Mouse (Mus musculus) MEL (cell line): ENCODE data around the gene Pfdn6. TPM values are rescaled to one million over a fixed set of nuclear protein-coding genes. Genes with fewer than 3 reads are reported as not detected.
"Not testable (repeated sequence)": the region's sequence is repeated elsewhere in the genome, so short reads cannot be mapped to it uniquely, and the experiment has no call there.

Source experiments
- DNase-seq: peaks from one replicate; pipeline ENCODE4 v3.0.0; 2011; ENCODE audit warnings: low read depth, low spot score
- H3K27ac ChIP-seq: 2 replicates; pipeline ENCODE4 v1.5.1; 2012; ENCODE audit warnings: low read depth, mild to moderate bottlenecking, control low read depth, low read length, moderate library complexity; ENCODE audit not compliant: control insufficient read depth
- H3K27me3 ChIP-seq, 2 experiments: fragments of 150-350 bp in 1 of 2; sonication (generic) in 1 of 2; 2 replicates each; pipeline ENCODE4 v1.6.1; 2012; ENCODE audit warnings: low read length in 2 of 2, mild to moderate bottlenecking in 2 of 2, improper control_type of control experiment in 1 of 2, moderate library complexity in 1 of 2; ENCODE audit not compliant: insufficient read depth in 2 of 2, control insufficient read depth in 1 of 2
- H3K36me3 ChIP-seq, 2 experiments: 2 replicates each; pipeline ENCODE4 v1.6.1; 2012 to 2014; ENCODE audit warnings: low read length in 2 of 2, improper control_type of control experiment in 1 of 2, inconsistent platforms in 1 of 2, mild to moderate bottlenecking in 1 of 2; ENCODE audit not compliant: insufficient read depth in 2 of 2, control insufficient read depth in 1 of 2
- H3K4me1 ChIP-seq, 2 experiments: fragments of 150-350 bp in 1 of 2; sonication (generic) in 1 of 2; 2 replicates each; pipeline ENCODE4 v1.6.1; 2012; ENCODE audit warnings: low read length in 2 of 2, improper control_type of control experiment in 1 of 2, mild to moderate bottlenecking in 1 of 2; ENCODE audit not compliant: insufficient read depth in 2 of 2, control insufficient read depth in 1 of 2
- H3K4me3 ChIP-seq, 2 experiments: fragments of 150-350 bp in 1 of 2; sonication (generic) in 1 of 2; 2 replicates each; pipeline ENCODE4 v1.5.1; 2012; ENCODE audit warnings: low read depth in 2 of 2, low read length in 2 of 2, mild to moderate bottlenecking in 2 of 2, moderate library complexity in 2 of 2, control low read depth in 1 of 2, improper control_type of control experiment in 1 of 2; ENCODE audit not compliant: control insufficient read depth in 1 of 2, insufficient read depth in 1 of 2
- H3K79me2 ChIP-seq: 2 replicates; pipeline ENCODE4 v1.6.1; 2012; ENCODE audit warnings: mild to moderate bottlenecking, low read length, moderate library complexity; ENCODE audit not compliant: control insufficient read depth, poor library complexity, insufficient read depth
- H3K9ac ChIP-seq: 2 replicates; pipeline ENCODE4 v1.6.1; 2012; ENCODE audit warnings: low read depth, mild to moderate bottlenecking, control low read depth, low read length, moderate library complexity; ENCODE audit not compliant: control insufficient read depth, poor library complexity, severe bottlenecking
- H3K9me3 ChIP-seq: fragments of 150-350 bp; sonication (generic); replicated peaks from 2 replicates; pipeline ENCODE4 v1.6.1; 2012; ENCODE audit warnings: mild to moderate bottlenecking, low read length, improper control_type of control experiment, moderate library complexity; ENCODE audit not compliant: insufficient read depth
- BHLHE40 ChIP-seq: IDR thresholded peaks from 2 replicates; pipeline ENCODE4 v1.6.1; 2012; ENCODE audit warnings: low read depth, mild to moderate bottlenecking, inconsistent platforms, low read length, improper control_type of control experiment, borderline replicate concordance
- CHD1 ChIP-seq: IDR thresholded peaks from 2 replicates; pipeline ENCODE4 v1.6.1; 2012; ENCODE audit warnings: low read depth, mild to moderate bottlenecking, inconsistent platforms, low read length, improper control_type of control experiment
- CTCF ChIP-seq, 3 experiments: IDR thresholded peaks in 2 of 3; conservative IDR thresholded peaks in 1 of 3; 2 replicates each; pipeline ENCODE4 v1.5.1; 2011 to 2012; ENCODE audit warnings: low read length in 3 of 3, low read depth in 2 of 3, mild to moderate bottlenecking in 2 of 3, improper control_type of control experiment in 1 of 3, inconsistent platforms in 1 of 3, mixed read lengths in 1 of 3, moderate library complexity in 1 of 3; ENCODE audit not compliant: control insufficient read depth in 1 of 3, insufficient read depth in 1 of 3, poor library complexity in 1 of 3, severe bottlenecking in 1 of 3
- ELF1 ChIP-seq: IDR thresholded peaks from 2 replicates; pipeline ENCODE4 v1.6.1; 2014; ENCODE audit warnings: low read depth, mild to moderate bottlenecking, inconsistent platforms, low read length, improper control_type of control experiment, moderate library complexity
- GABPA ChIP-seq: IDR thresholded peaks from 2 replicates; pipeline ENCODE4 v1.6.1; 2012; ENCODE audit warnings: low read depth, mild to moderate bottlenecking, inconsistent platforms, low read length, improper control_type of control experiment, moderate library complexity
- HCFC1 ChIP-seq: IDR thresholded peaks from 2 replicates; pipeline ENCODE4 v1.6.1; 2012; ENCODE audit warnings: low read depth, mild to moderate bottlenecking, inconsistent platforms, low read length, improper control_type of control experiment, moderate library complexity
- JUND ChIP-seq: IDR thresholded peaks from 2 replicates; pipeline ENCODE4 v1.6.1; 2011; ENCODE audit warnings: low read depth, mild to moderate bottlenecking, improper control_type of control experiment, low read length
- KAT2A ChIP-seq: conservative IDR thresholded peaks from 2 replicates; pipeline ENCODE4 v1.6.1; 2012; ENCODE audit warnings: low read depth, low read length, improper control_type of control experiment, inconsistent platforms
- MXI1 ChIP-seq: IDR thresholded peaks from 2 replicates; pipeline ENCODE4 v1.6.1; 2011; ENCODE audit warnings: mild to moderate bottlenecking, low read depth, low read length, improper control_type of control experiment
- NRF1 ChIP-seq: IDR thresholded peaks from 2 replicates; pipeline ENCODE4 v1.6.1; 2014; ENCODE audit warnings: low read depth, mild to moderate bottlenecking, inconsistent platforms, low read length, improper control_type of control experiment, moderate library complexity; ENCODE audit not compliant: poor library complexity, insufficient read depth, severe bottlenecking
- RAD21 ChIP-seq: IDR thresholded peaks from 2 replicates; pipeline ENCODE4 v1.6.1; 2011; ENCODE audit warnings: mild to moderate bottlenecking, low read depth, low read length, improper control_type of control experiment
- RCOR1 ChIP-seq: IDR thresholded peaks from 2 replicates; pipeline ENCODE4 v1.6.1; 2012; ENCODE audit warnings: low read depth, mild to moderate bottlenecking, inconsistent platforms, low read length, improper control_type of control experiment
- SMC3 ChIP-seq: IDR thresholded peaks from 2 replicates; pipeline ENCODE4 v1.6.1; 2011; ENCODE audit warnings: low read depth, low read length, improper control_type of control experiment
- TBP ChIP-seq: IDR thresholded peaks from 2 replicates; pipeline ENCODE4 v1.8.0; 2011; ENCODE audit warnings: low read depth, low read length, improper control_type of control experiment
- ZNF384 ChIP-seq: IDR thresholded peaks from 2 replicates; pipeline ENCODE4 v1.6.1; 2012; ENCODE audit warnings: low read depth, mild to moderate bottlenecking, inconsistent platforms, low read length, improper control_type of control experiment
- polyA plus RNA-seq, 2 experiments: library from polyadenylated mRNA; stranded (reverse) in 1 of 2; unstranded in 1 of 2; fragments of >175 nt in 1 of 2; fragments of >200 nt in 1 of 2; gene quantifications; 2 replicates each; pipeline versions ENCODE4 v1.2.1 to v1.2.4; 2012; ENCODE audit warnings: low replicate concordance in 2 of 2, low read depth in 1 of 2; ENCODE audit not compliant: insufficient read length in 2 of 2, insufficient read depth in 1 of 2, missing spikeins in 1 of 2
- total RNA-seq: library from RNA; depleted of rRNA; stranded (reverse); fragments of 300-350 nt; gene quantifications from 2 replicates; pipeline ENCODE4 v1.2.3, GENCODE M21; 2012

The Pfdn6 gene
- total and polyA plus RNA-seq, 3 experiments, result 222 to 239 TPM; not detected in 1

- peak; percentile 97 for TF ChIP-seq KAT2A
- TF ChIP-seq BHLHE40, result 0 out of 2 replicates have a peak, but pooled peaks have one; percentile 9
- TF ChIP-seq MXI1, result peak; percentile 99
These were observed at the start of gene Pfdn6, which contains the start of gene Wdr46 (continued) for GRCm38 (mm10) chr17:33940206-33940805.

GRCm38 (mm10) chr17:33982136-33982535, 42.0 kb upstream of the Pfdn6 start:
- TF ChIP-seq CTCF (IDR thresholded peaks at IDR 0.05 in 2 of 3, conservative IDR thresholded peaks at IDR 0.05 in 1 of 3; ENCODE audit: control insufficient read depth in 1 of 3, insufficient read depth in 1 of 3, low read depth in 2 of 3, low read length in 3 of 3, poor library complexity in 1 of 3, severe bottlenecking in 1 of 3), result peak; percentile 44 to 51 (median 46)
- peak; percentile 35 for TF ChIP-seq SMC3
- peak; percentile 9; the same call in 1 of the 2 replicates for TF ChIP-seq RAD21
- H3K4me1 ChIP-seq, H3K79me2 ChIP-seq, H3K4me3 ChIP-seq, H3K36me3 ChIP-seq, H3K9me3 ChIP-seq, H3K27ac ChIP-seq, H3K9ac ChIP-seq, H3K27me3 ChIP-seq, DNase-seq: not testable (repeated sequence)

- DNase-seq, H3K9me3 ChIP-seq, H3K27ac ChIP-seq, H3K4me1 ChIP-seq, H3K4me3 ChIP-seq, H3K27me3 ChIP-seq, H3K9ac ChIP-seq, H3K79me2 ChIP-seq, H3K36me3 ChIP-seq: not testable (repeated sequence)
These were observed 41.2 kb upstream of the Pfdn6 start for GRCm38 (mm10) chr17:33981192-33981909.

- H3K4me1 ChIP-seq, result no peaks in the 10 kb centered on the region
- no peak for DNase-seq
- H3K79me2 ChIP-seq, result no peaks in the 10 kb centered on the region
- H3K36me3 ChIP-seq, result no peaks in the 10 kb centered on the region
- no peak overlapping the region for H3K9ac ChIP-seq
- H3K9me3 ChIP-seq, result no peaks in the 10 kb centered on the region
- H3K4me3 ChIP-seq, result no peak overlapping the region
- H3K27me3 ChIP-seq, result peaks cover 0 to 1% of the 10 kb centered on the region in 2 experiments; a peak in 1 of 4 replicates
- TF ChIP-seq JUND (no peak), TBP (no peak), ZNF384 (no peak), ELF1 (no peak), HCFC1 (no peak), GABPA (no peak), NRF1 (no peak), RCOR1 (no peak), CHD1 (no peak)
- TF ChIP-seq, all 39 proteins: peak for 0
- H3K27ac ChIP-seq, result no peak overlapping the region
These were observed 40.3 kb upstream of the Pfdn6 start for GRCm38 (mm10) chr17:33980181-33981035.
